Mouse (Mus musculus): ENCODE results near the gene Prr13. TPM values are rescaled to one million over a fixed set of nuclear protein-coding genes. Genes with fewer than 3 reads are reported as not detected.

Gene Prr13
- polyA plus RNA-seq, 1 experiment from 2014 or later, result 167 TPM

DNA sequence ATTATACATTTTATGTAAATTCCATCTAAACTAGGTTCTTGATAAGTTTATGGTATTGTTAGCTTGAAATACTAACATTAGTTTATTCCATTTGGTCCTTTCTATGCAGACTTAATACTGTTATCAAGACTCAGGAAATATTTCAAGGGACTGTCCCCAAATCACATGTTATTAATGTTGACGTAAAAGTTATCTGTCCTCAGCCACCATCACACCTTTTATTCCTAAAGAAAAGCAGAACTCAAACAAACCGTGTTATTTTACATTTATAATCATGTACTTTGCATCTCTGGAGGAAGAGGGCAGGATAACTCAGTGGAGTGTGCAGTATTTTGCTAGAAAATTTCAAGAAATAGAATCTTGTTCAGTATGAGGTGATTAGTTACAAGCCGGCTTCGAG, 25.7 kb upstream of the Prr13 start:
- POLR2A ChIA-PET, result no interaction called here
- in situ Hi-C loops (cut with MboI; ENCODE audit: low pct_unique_long_range_greater_than_20kb), result no loop called here

DNA sequence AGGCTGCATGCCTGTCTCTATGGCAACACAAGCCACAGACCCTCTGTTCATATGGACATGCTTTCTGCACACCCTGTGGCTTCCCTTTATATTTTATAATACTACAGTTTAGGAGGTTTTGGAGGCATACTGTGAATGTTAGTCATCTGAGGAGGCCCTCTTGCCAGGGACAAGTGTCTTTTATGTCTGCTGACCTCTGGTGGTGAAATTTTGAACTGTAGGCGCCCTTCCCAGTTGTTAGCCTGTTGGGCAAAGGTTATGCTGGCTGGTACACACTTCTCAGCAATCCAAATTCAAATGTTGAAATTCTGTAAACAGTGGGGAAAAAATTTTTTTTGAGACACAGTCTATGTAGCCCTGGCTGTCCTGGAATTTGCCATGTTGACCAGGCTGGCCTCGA, 16.3 kb upstream of the Prr13 start:
- in situ Hi-C loops (cut with MboI; ENCODE audit: low pct_unique_long_range_greater_than_20kb), result loop anchor here (5.0 kb wide), 1 partner anchor 55 kb away; no protein-coding TSS in a partner anchor
- DNase-seq (ENCODE audit: low read depth, low spot score), result peak; percentile 37
- no peaks in the 10 kb centered on the region for H3K27me3 ChIP-seq
- ATAC-seq, result no peak
- ChIA-PET CTCF (interaction anchor here (0.7 to 1.7 kb wide), 4 partner anchors 12 to 61 kb away, joined by 3 to 4 read pairs (median 3); no protein-coding TSS in a partner anchor), POLR2A (no interaction called here)
- peak; percentile 86 for TF ChIP-seq CTCF (IDR thresholded peaks at IDR 0.05)

More for the DNA sequence above, 25.7 kb upstream of the Prr13 start:
- DNase-seq (ENCODE audit: low read depth, low spot score) (no peak), ATAC-seq (no peak)
- no peak for TF ChIP-seq CTCF (IDR thresholded peaks at IDR 0.05)
- CTCF ChIA-PET, result interaction anchor here (1.1 kb wide), 1 partner anchor 12 kb away, joined by 3 read pairs; no protein-coding TSS in a partner anchor
- no peaks in the 10 kb centered on the region for H3K27me3 ChIP-seq

DNA sequence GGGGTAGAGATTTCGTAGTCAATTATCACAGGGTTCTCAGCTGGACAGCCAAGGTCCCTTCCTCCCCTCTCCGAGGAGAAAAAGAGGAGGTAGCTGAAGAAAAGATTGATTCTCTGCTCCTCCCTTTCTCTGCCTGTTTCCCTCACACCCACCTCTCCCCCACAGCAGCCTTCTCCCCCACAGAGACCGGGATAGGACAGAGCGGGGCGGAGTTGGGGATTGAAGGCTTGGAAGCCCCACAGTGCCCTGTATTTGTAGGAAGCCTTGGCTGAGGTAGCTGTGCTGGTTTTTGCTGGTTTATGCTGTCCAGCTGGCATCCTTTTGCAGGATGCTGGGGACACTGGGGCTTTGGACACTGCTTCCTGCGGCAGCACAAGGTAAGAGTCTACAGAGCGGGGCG, 13.7 kb upstream of the Prr13 start, which contains the start of gene Amhr2:
Gene Amhr2, plus strand, starts transcription at position 222 of the 400 bp plus-strand sequence.
- TF ChIP-seq CTCF (IDR thresholded peaks at IDR 0.05), result no peak
- CTCF ChIA-PET, result interaction anchor here (0.9 to 2.0 kb wide), 2 partner anchors 63 to 68 kb away, joined by 4 to 12 read pairs; no protein-coding TSS in a partner anchor
- DNase-seq (ENCODE audit: low read depth, low spot score) (no peak), ATAC-seq (no peak)
- in situ Hi-C loops (cut with MboI; ENCODE audit: low pct_unique_long_range_greater_than_20kb), result no loop called here
- POLR2A ChIA-PET, result no interaction called here
- H3K27me3 ChIP-seq, result no peaks in the 10 kb centered on the region

DNA sequence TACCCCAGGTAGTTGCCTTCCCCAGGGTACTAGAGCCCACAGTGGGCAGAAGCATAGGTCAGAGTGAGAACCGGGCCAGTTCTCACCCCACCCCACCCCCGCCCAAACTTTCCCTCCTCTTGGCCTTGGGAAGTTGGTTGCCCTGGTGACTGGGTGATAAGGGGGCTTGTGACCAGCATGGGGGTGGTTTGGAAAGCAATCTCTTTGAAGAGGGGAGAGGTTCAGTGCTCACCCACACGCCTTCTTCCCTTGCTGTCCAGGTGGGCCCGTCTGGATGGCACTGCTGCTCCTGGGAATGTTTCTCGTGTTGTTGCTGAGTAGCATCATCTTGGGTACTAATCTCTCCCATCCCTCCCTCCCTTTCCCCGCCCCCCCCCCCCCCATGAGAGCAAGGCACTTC, 12.4 kb upstream of the Prr13 start:
- ATAC-seq (no peak), DNase-seq (ENCODE audit: low read depth, low spot score) (no peak)
- in situ Hi-C loops (cut with MboI; ENCODE audit: low pct_unique_long_range_greater_than_20kb), result no loop called here
- H3K27me3 ChIP-seq, result no peaks in the 10 kb centered on the region
- TF ChIP-seq CTCF (IDR thresholded peaks at IDR 0.05), result no peak
- CTCF ChIA-PET, result no interaction called here
- POLR2A ChIA-PET, result no interaction called here

DNA sequence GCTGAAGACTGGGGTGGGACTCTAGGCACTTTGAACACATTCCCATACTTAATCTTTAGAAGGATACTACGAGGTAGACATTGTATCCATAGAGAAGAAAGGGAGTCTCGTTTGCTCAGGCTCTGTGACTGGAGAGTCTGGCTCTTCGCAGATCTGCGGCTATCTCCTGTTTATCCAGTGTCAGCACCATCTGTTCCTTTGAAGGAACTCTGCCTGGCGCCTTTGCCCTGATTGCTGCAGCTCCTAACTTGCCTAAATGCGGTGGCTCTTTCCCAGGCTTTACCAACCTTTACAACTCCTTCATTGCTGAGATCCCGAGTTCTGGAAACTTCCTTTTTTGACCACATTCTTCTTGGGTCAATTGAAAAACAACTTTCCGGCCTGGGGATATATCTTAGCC, 9.5 kb upstream of the Prr13 start:
- in situ Hi-C loops (cut with MboI; ENCODE audit: low pct_unique_long_range_greater_than_20kb), result no loop called here
- no peaks in the 10 kb centered on the region for H3K27me3 ChIP-seq
- DNase-seq (ENCODE audit: low read depth, low spot score), result no peak
- no peak for TF ChIP-seq CTCF (IDR thresholded peaks at IDR 0.05)
- ChIA-PET CTCF (interaction anchor here (1.4 kb wide), 1 partner anchor 28 kb away, joined by 4 read pairs; no protein-coding TSS in a partner anchor), POLR2A (no interaction called here)
- ATAC-seq, result no peak

DNA sequence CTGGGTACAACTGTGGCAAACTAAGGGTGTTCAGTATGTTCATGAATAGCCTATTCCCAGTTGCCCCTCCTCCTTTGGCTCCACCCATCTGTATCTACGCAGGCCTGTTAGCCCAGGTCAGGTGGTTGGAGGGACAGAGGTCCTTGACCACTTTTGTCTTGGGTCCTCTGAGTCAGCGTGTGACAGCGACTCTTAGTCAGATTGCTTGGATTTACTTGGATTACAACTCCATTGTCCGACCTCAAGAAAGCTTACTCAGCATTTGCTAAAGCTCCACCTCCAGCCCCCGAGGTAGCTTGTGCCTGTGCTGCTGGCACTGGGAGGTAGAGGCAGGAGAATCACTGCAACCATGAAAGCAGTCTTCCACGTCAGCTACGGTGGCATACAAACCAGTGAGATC, 7.9 kb upstream of the Prr13 start:
- ChIA-PET POLR2A (interaction anchor here (0.7 kb wide), 1 partner anchor 91 kb away, joined by 3 read pairs; no protein-coding TSS in a partner anchor), CTCF (no interaction called here)
- DNase-seq (ENCODE audit: low read depth, low spot score), result no peak
- H3K27me3 ChIP-seq, result no peaks in the 10 kb centered on the region
- TF ChIP-seq CTCF (IDR thresholded peaks at IDR 0.05), result no peak
- in situ Hi-C loops (cut with MboI; ENCODE audit: low pct_unique_long_range_greater_than_20kb), result no loop called here
- peak; percentile 36 for ATAC-seq

DNA sequence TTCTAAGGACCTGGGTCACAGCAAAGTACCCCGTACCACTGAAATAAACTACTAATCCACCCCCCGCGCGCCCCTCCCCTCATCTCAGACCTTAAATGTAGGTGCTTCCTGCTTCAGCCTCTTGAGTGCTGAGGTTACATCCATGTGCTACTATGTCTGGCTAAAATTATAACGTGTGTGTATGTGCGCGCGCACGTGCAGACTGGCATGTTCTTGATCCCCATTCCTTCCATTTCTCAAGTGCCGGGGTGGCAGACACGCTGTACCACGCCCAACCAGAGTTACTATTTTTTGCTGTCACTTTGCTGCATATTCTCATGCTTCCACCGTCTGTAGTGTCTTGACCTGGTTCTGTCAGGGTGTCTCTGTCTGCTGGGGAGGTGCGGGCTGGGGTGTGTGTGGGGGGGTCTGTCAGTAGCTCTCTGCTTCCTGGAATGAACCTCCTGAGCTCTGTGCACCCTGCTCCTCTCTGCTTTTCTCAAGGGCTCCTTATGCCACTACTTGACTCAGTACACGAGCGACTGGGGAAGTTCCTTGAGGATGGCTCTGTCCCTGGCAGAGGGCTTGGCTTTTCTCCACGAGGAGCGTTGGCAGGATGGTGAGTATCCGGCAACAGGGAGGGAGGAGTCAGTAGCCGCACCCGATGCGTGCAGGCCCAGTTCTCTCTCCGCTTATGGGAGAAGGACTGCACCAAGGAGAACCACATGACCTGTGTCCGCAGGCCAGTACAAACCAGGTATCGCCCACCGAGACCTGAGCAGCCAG, 7.0 kb upstream of the Prr13 start:
- in situ Hi-C loops (cut with MboI; ENCODE audit: low pct_unique_long_range_greater_than_20kb), result no loop called here
- no peak for TF ChIP-seq CTCF (IDR thresholded peaks at IDR 0.05)
- ATAC-seq (no peak), DNase-seq (ENCODE audit: low read depth, low spot score) (no peak)
- no peaks in the 10 kb centered on the region for H3K27me3 ChIP-seq
- ChIA-PET POLR2A (interaction anchor here (0.7 kb wide), 1 partner anchor 92 kb away, joined by 3 read pairs; no protein-coding TSS in a partner anchor), CTCF (interaction anchor here (0.8 kb wide), 1 partner anchor 8 kb away, joined by 3 read pairs; no protein-coding TSS in a partner anchor)

DNA sequence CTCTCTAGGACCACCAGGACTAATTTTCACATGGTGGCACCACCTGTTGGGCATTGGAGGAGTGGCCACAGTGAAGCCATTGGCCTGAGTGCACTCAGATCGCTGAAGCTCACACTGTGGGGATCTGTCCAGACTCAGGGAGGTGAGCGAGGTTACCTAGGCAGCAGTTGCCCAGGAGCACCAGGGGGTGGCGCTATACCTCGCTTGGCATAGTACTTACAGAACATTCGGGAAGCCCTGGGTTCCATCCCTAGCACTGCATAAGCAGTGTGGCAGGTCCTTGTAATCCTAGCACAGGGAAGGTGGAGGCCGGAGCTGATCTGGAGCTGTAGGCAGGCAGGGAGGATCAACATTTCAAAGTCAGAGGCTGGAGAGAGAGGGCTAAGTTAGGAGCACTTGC, 2.8 kb upstream of the Prr13 start:
- no peaks in the 10 kb centered on the region for H3K27me3 ChIP-seq
- TF ChIP-seq CTCF (IDR thresholded peaks at IDR 0.05), result peak; percentile 72
- CTCF ChIA-PET, result interaction anchor here (1.2 kb wide), 1 partner anchor 47 kb away, joined by 3 read pairs; no protein-coding TSS in a partner anchor
- ATAC-seq (no peak), DNase-seq (ENCODE audit: low read depth, low spot score) (no peak)
- POLR2A ChIA-PET, result no interaction called here
- in situ Hi-C loops (cut with MboI; ENCODE audit: low pct_unique_long_range_greater_than_20kb), result no loop called here

DNA sequence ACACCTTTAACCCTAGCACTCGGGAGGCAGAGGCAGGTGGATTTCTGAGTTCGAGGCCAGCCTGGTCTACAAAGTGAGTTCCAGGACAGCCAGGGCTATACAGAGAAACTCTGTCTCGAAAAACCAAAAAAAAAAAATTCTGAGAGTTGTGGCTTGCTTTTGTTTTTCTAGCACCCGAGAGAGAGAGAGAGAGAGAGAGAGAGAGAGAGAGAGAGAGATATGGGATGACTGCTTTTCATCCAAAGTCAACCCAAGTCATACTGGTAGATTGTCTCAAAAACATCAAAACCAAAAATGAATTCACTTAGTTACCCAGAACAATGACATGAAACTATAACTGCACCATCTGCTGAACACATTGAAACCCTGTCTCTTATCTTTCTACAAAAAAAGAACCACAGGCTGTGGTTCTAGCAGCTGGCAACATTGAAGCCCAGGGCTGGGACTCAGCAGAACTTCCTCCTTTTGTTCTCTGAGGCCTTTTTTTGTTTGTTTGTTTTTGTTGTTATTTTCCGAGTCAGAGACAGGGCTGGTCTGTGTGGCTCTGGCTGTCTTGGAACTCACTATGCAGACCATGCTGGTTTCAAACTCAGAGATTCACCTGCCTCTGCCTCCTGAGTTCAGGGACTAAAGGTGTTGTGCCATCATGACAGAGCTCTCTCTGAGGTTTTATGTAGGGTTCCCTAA, 635 bp upstream of the Prr13 start:
- ChIA-PET POLR2A (no interaction called here), CTCF (no interaction called here)
- no peak for ATAC-seq
- in situ Hi-C loops (cut with MboI; ENCODE audit: low pct_unique_long_range_greater_than_20kb), result no loop called here
- DNase-seq (ENCODE audit: low read depth, low spot score), result no peak
- H3K27me3 ChIP-seq, result no peaks in the 10 kb centered on the region
- TF ChIP-seq CTCF (IDR thresholded peaks at IDR 0.05), result no peak

DNA sequence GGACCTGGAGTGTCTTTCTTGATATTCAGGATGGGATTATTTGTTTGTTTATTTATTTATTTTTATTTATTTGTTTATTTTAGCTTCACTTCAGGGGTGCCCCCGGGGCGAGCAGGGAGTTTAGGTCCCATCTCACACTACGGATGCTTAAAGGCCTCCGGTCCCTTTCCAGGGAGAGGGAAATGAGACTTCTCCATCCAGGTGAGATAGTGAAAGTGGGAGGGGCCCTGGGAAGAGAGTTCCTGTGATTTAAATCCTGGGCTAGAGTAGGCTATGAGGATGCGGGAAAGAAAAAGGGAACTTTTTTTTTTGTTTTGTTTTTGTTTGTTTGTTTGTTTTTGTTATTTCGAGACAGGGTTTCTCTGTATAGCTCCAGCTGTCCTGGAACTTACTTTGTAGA, 553 bp downstream of the Prr13 start:
- POLR2A ChIA-PET, result interaction anchor here (1.0 to 1.6 kb wide), 2 partner anchors 11 to 58 kb away, joined by 3 to 7 read pairs; partner anchors contain the start of genes Pcbp2 and Tarbp2
- no peak for ATAC-seq
- in situ Hi-C loops (cut with MboI; ENCODE audit: low pct_unique_long_range_greater_than_20kb), result no loop called here
- CTCF ChIA-PET, result interaction anchor here (1.7 kb wide), 1 partner anchor 10 kb away, joined by 4 read pairs; the partner anchor contains the start of gene Pcbp2
- TF ChIP-seq CTCF (IDR thresholded peaks at IDR 0.05), result no peak
- DNase-seq (ENCODE audit: low read depth, low spot score), result no peak
- H3K27me3 ChIP-seq, result no peaks in the 10 kb centered on the region
